Mouse (Mus musculus): ENCODE measurements around the gene Trmt13. TPM values are rescaled to one million over a fixed set of nuclear protein-coding genes. Genes with fewer than 3 reads are reported as not detected.
A peak's percentile ranks its signal among the peaks of the same experiment; 100 is the strongest.

The Trmt13 gene
- total RNA-seq, 1 experiment, result 22.8 TPM

GRCm38 (mm10) chr3:116601781-116602180 is 12.6 kb downstream of the Trmt13 start:
- no peak for DNase-seq (ENCODE audit: low read depth, low spot score)
- no peaks in the 10 kb centered on the region; the same call in 1 of the 2 replicates for H3K36me3 ChIP-seq (ENCODE audit: control insufficient read depth, insufficient read depth, low read length, poor library complexity, severe bottlenecking)
- H3K27ac ChIP-seq (ENCODE audit: insufficient read depth, low read depth, low read length, poor library complexity, severe bottlenecking), result no peak overlapping the region
- H3K9ac ChIP-seq (ENCODE audit: insufficient read depth, low read depth, low read length, poor library complexity, severe bottlenecking), result no peak overlapping the region
- H3K9me3 ChIP-seq (ENCODE audit: control insufficient read depth, insufficient read depth, low read depth, low read length), result no peaks in the 10 kb centered on the region
- H3K4me1 ChIP-seq (ENCODE audit: control insufficient read depth in 2 of 2, insufficient read depth in 2 of 2, low read length in 2 of 2, poor library complexity in 1 of 2), result peaks cover 2 to 3% of the 10 kb centered on the region in 2 experiments; a peak in 1 of 4 replicates
- TF ChIP-seq ZC3H11A (IDR thresholded peaks at IDR 0.05; ENCODE audit: borderline replicate concordance, low read depth, low read length) (no peak), MAFK (IDR thresholded peaks at IDR 0.05; ENCODE audit: insufficient read depth, low read depth, low read length) (peak; percentile 94)
- in situ Hi-C loops (cut with MboI; ENCODE audit: low sequenced_read_pairs in 2 of 2, unreplicated experiment in 2 of 2), result no loop called here
- H3K4me3 ChIP-seq (ENCODE audit: insufficient read depth in 1 of 2, low read depth in 1 of 2, low read length in 2 of 2, poor library complexity in 1 of 2, severe bottlenecking in 1 of 2), result no peak overlapping the region

GRCm38 (mm10) chr3:116601005-116601404 is 13.4 kb downstream of the Trmt13 start:
- Histone ChIP-seq H3K36me3 (ENCODE audit: control insufficient read depth, insufficient read depth, low read length, poor library complexity, severe bottlenecking) (no peaks in the 10 kb centered on the region; the same call in 1 of the 2 replicates), H3K27ac (ENCODE audit: insufficient read depth, low read depth, low read length, poor library complexity, severe bottlenecking) (no peak overlapping the region), H3K9ac (ENCODE audit: insufficient read depth, low read depth, low read length, poor library complexity, severe bottlenecking) (no peak overlapping the region), H3K9me3 (ENCODE audit: control insufficient read depth, insufficient read depth, low read depth, low read length) (no peaks in the 10 kb centered on the region), H3K4me1 (ENCODE audit: control insufficient read depth in 2 of 2, insufficient read depth in 2 of 2, low read length in 2 of 2, poor library complexity in 1 of 2) (peaks cover 2 to 3% of the 10 kb centered on the region in 2 experiments; a peak in 2 of 4 replicates), H3K4me3 (ENCODE audit: insufficient read depth in 1 of 2, low read depth in 1 of 2, low read length in 2 of 2, poor library complexity in 1 of 2, severe bottlenecking in 1 of 2) (no peak overlapping the region)
- DNase-seq (ENCODE audit: low read depth, low spot score), result no peak
- TF ChIP-seq ZNF384 (IDR thresholded peaks at IDR 0.05; ENCODE audit: low read depth, low read length) (no peak), HCFC1 (IDR thresholded peaks at IDR 0.05; ENCODE audit: borderline replicate concordance, insufficient read depth, low read length) (no peak), CHD2 (IDR thresholded peaks at IDR 0.05; ENCODE audit: low read depth, low read length) (no peak), ZC3H11A (IDR thresholded peaks at IDR 0.05; ENCODE audit: borderline replicate concordance, low read depth, low read length) (no peak), MAFK (IDR thresholded peaks at IDR 0.05; ENCODE audit: insufficient read depth, low read depth, low read length) (no peak)
- in situ Hi-C loops (cut with MboI; ENCODE audit: low sequenced_read_pairs in 2 of 2, unreplicated experiment in 2 of 2), result no loop called here

DNA sequence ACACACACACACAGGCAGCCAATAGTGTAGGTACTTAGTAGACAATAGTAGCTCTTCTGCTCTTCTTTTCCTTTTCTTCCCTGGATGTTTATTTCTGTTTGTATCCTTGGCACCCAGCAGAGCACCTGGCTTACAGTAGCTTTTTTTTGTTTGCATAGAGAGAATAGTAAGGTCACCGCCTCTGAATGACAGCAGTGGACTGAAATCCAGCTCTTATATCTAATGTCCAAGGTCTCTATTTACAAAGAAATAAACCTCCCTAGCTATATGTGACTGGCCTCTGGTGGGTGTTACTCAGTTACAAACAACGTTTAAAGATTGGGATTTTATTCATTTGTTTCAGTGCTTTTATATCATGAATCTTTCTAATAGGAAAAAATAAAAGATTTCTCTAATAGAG is 14.7 kb downstream of the Trmt13 start:
- Histone ChIP-seq H3K36me3 (ENCODE audit: control insufficient read depth, insufficient read depth, low read length, poor library complexity, severe bottlenecking) (no peaks in the 10 kb centered on the region; the same call in 1 of the 2 replicates), H3K27ac (ENCODE audit: insufficient read depth, low read depth, low read length, poor library complexity, severe bottlenecking) (no peak overlapping the region), H3K9me3 (ENCODE audit: control insufficient read depth, insufficient read depth, low read depth, low read length) (no peaks in the 10 kb centered on the region), H3K4me3 (ENCODE audit: insufficient read depth in 1 of 2, low read depth in 1 of 2, low read length in 2 of 2, poor library complexity in 1 of 2, severe bottlenecking in 1 of 2) (no peak overlapping the region), H3K9ac (ENCODE audit: insufficient read depth, low read depth, low read length, poor library complexity, severe bottlenecking) (no peak overlapping the region), H3K4me1 (ENCODE audit: control insufficient read depth in 2 of 2, insufficient read depth in 2 of 2, low read length in 2 of 2, poor library complexity in 1 of 2) (peaks cover 2 to 3% of the 10 kb centered on the region in 2 experiments; a peak in 2 of 4 replicates)
- no peak for TF ChIP-seq MAFK (IDR thresholded peaks at IDR 0.05; ENCODE audit: insufficient read depth, low read depth, low read length)
- in situ Hi-C loops (cut with MboI; ENCODE audit: low sequenced_read_pairs in 2 of 2, unreplicated experiment in 2 of 2), result no loop called here
- no peak for DNase-seq (ENCODE audit: low read depth, low spot score)

DNA sequence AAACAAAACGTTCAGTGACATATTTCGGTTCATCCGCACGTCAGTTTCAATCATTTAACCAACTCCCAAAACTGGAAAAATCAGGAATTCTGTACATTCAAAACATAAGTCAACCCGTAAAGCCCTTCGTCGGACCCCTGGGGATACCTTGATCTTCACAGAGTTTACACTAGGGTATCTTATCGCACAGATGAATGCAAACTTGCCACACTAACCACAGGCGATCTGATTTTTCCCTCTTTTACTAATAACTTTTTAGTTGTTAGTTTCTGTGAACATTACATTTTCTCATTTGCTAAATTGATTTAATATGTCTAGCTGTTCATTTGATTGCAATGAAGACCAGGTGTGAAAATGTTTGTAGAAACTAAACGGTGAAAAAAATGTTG is 18.8 kb downstream of the Trmt13 start:
- TF ChIP-seq CHD2 (IDR thresholded peaks at IDR 0.05; ENCODE audit: low read depth, low read length) (no peak), ZNF384 (IDR thresholded peaks at IDR 0.05; ENCODE audit: low read depth, low read length) (no peak), HCFC1 (IDR thresholded peaks at IDR 0.05; ENCODE audit: borderline replicate concordance, insufficient read depth, low read length) (no peak), ZC3H11A (IDR thresholded peaks at IDR 0.05; ENCODE audit: borderline replicate concordance, low read depth, low read length) (no peak), MAFK (IDR thresholded peaks at IDR 0.05; ENCODE audit: insufficient read depth, low read depth, low read length) (no peak)
- Histone ChIP-seq H3K36me3 (ENCODE audit: control insufficient read depth, insufficient read depth, low read length, poor library complexity, severe bottlenecking) (peaks cover 2% of the 10 kb centered on the region), H3K27ac (ENCODE audit: insufficient read depth, low read depth, low read length, poor library complexity, severe bottlenecking) (no peak overlapping the region), H3K9me3 (ENCODE audit: control insufficient read depth, insufficient read depth, low read depth, low read length) (no peaks in the 10 kb centered on the region), H3K4me1 (ENCODE audit: control insufficient read depth in 2 of 2, insufficient read depth in 2 of 2, low read length in 2 of 2, poor library complexity in 1 of 2) (peaks cover 0 to 2% of the 10 kb centered on the region in 2 experiments; a peak in 2 of 4 replicates), H3K4me3 (ENCODE audit: insufficient read depth in 1 of 2, low read depth in 1 of 2, low read length in 2 of 2, poor library complexity in 1 of 2, severe bottlenecking in 1 of 2) (peak overlapping the region; percentile 94 to 98), H3K9ac (ENCODE audit: insufficient read depth, low read depth, low read length, poor library complexity, severe bottlenecking) (peak overlapping the region; percentile 92)
- DNase-seq (ENCODE audit: low read depth, low spot score), result no peak
- in situ Hi-C loops (cut with MboI; ENCODE audit: low sequenced_read_pairs in 2 of 2, unreplicated experiment in 2 of 2), result no loop called here

Data from ES-E14 (cell line).